Mouse (Mus musculus) hindbrain, embryonic 10.5 days (tissue): ENCODE results near the gene Klri2. TPM values are rescaled to one million over a fixed set of nuclear protein-coding genes. Genes with fewer than 3 reads are reported as not detected.
"Not testable (repeated sequence)": the region's sequence is repeated elsewhere in the genome, so short reads cannot be mapped to it uniquely, and the experiment has no call there.

Experiments used
- DNase-seq: peaks from one replicate; pipeline ENCODE4 v3.0.0-alpha.2; 2017; ENCODE audit warnings: low spot score
- H3K27ac ChIP-seq: fragments of 300-500 bp; sonication (generic); 2 replicates; pipeline ENCODE4 v1.5.1; 2016; ENCODE audit warnings: mild to moderate bottlenecking, moderate library complexity
- H3K27me3 ChIP-seq: fragments of 300-500 bp; sonication (generic); 2 replicates; pipeline ENCODE4 v1.6.1; 2016; ENCODE audit warnings: mild to moderate bottlenecking; ENCODE audit not compliant: poor library complexity, insufficient read depth, severe bottlenecking
- H3K36me3 ChIP-seq: fragments of 300-500 bp; sonication (generic); 2 replicates; pipeline ENCODE4 v1.6.1; 2016; ENCODE audit warnings: mild to moderate bottlenecking, moderate library complexity
- H3K4me1 ChIP-seq: fragments of 300-500 bp; sonication (generic); replicated peaks from 2 replicates; pipeline ENCODE4 v1.6.1; 2016; ENCODE audit warnings: mild to moderate bottlenecking
- H3K4me3 ChIP-seq: fragments of 300-500 bp; sonication (generic); 2 replicates; pipeline ENCODE4 v1.5.1; 2016; ENCODE audit warnings: mild to moderate bottlenecking, moderate library complexity
- H3K9me3 ChIP-seq: fragments of 300-500 bp; sonication (generic); 2 replicates; pipeline ENCODE4 v1.6.1; 2016; ENCODE audit warnings: mild to moderate bottlenecking, moderate library complexity
- WGBS: fragments of 180-500 bp; shearing (Covaris S2); methylation state at CpG from one replicate; pipeline ENCODE4 v1.1.7; 2016; 5-methylcytosine and 5-hydroxymethylcytosine counted together
- polyA plus RNA-seq: library from polyadenylated mRNA; unstranded; fragments of >200 nt; fragmentation: Nextera tagmentation; extraction: Ambion mirVana; gene quantifications from 2 replicates; pipeline ENCODE4 v1.2.1, GENCODE M21; 2016

Gene Klri2
- polyA plus RNA-seq, result not detected in 2 replicates

DNA sequence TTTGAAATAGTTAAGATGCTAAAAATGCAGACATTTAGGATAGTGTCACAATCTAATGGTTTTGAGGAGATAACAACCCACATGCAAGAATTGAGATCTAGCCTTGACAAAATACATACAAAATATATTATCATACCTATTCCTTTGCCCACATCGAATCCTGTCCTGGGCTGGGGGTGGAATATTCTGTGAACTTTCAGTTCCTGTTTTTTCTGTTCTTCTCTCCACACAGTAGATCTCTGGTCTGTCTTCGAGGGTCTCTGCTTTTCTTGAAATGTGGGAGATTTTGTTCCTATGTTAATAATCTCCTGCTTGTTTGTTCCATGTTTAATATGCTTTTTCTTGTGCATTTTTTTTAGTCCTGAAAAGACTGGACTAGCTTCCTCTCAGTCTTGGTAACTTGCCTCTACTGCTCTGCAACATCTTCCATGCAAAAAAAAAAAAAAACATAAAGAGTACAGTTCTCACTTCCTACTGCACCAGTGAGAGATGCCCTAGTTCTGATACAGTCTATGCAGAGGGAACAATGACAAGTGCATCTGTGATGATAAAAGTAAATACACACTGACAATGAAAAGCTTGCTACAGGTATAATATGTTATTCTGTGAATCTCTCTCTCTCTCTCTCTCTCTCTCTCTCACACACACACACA lies at the start of gene Klri2:
Klri2 (minus strand) TSS at position 416 of the 653 bp plus-strand sequence.
- Histone ChIP-seq H3K4me1 (no peaks in the 10 kb centered on the region), H3K4me3 (no peak within 1 kb of the TSS), H3K36me3 (no peaks in the 10 kb centered on the region), H3K9me3 (no peaks in the 10 kb centered on the region), H3K27ac (no peak within 1 kb of the TSS), H3K27me3 (no peaks in the 10 kb centered on the region)
- 86% methylated on average over 2 of the region's 2 CpGs for WGBS
- no peak for DNase-seq

DNA sequence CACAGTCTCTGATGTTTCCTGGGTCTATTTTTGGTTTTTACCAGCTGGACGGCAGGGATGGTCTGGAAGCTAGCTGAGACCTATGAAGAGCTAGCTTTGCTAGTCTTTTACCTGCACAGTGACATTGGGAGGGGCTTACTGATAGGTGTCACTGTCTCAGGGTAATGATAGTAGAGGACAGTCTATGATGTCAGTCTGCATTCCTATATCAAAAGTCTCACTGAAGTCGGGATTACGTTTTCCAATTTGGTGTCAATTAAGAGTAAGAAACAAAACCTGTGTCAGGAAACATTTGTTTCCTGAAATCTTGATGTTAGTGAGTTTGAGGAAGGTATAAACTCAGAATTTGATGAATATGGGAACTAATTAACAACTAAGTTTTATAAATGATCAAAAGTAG lies 43.9 kb upstream of the Klri2 start, which contains the start of gene Gm156:
Gm156 (minus strand) TSS at position 101 of the 400 bp plus-strand sequence.
- not testable (repeated sequence) for H3K27me3 ChIP-seq, H3K4me1 ChIP-seq, H3K4me3 ChIP-seq, H3K36me3 ChIP-seq, DNase-seq, H3K27ac ChIP-seq, H3K9me3 ChIP-seq
- WGBS, result 94% methylated on average over 3 of the region's 3 CpGs

- Histone ChIP-seq H3K4me1 (no peaks in the 10 kb centered on the region), H3K27me3 (no peaks in the 10 kb centered on the region), H3K9me3 (peaks cover 12% of the 10 kb centered on the region; the same call in 1 of the 2 replicates), H3K27ac (no peak overlapping the region), H3K36me3 (no peaks in the 10 kb centered on the region), H3K4me3 (no peak overlapping the region)
- DNase-seq, result no peak
- WGBS, result 85% methylated on average over 3 of the region's 3 CpGs
Measured at GRCm38 (mm10) chr6:129747654-129748032, 7.4 kb upstream of the Klri2 start.

DNA sequence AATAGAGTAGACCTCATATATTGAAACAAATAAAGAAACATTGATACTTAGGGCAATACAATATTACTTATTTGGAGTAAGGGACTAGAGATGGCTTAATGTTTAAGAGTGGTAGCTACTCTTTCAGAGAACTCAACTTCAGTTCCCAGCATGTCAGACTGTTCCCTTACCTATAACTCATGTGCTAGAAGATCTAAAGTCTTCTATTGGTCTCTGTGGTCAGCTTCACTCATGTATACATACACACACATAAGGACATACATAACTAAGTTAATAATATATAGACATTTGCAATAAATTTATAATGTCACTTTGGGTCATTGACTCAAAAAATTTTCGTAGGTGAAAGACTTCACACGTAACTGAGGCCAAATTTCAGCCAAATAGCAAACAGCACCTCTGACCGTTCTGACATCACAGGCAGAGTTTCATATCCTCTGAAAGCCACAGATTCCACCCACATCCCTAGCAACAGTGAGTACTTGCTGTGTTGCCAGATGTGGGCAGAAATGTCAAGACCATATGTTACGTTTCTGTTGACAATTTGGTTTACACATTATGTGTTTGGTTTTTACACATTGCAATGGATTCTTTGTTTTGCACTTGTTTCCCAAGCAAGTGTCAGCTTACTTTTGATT lies 6.9 kb upstream of the Klri2 start:
- H3K4me3 ChIP-seq, result no peak overlapping the region
- H3K27me3 ChIP-seq, result no peaks in the 10 kb centered on the region
- H3K4me1 ChIP-seq, result no peaks in the 10 kb centered on the region
- no peaks in the 10 kb centered on the region for H3K36me3 ChIP-seq
- DNase-seq, result no peak
- H3K9me3 ChIP-seq, result peaks cover 12% of the 10 kb centered on the region; the same call in 1 of the 2 replicates
- WGBS, result 81% methylated on average over 4 of the region's 4 CpGs
- no peak overlapping the region for H3K27ac ChIP-seq

DNA sequence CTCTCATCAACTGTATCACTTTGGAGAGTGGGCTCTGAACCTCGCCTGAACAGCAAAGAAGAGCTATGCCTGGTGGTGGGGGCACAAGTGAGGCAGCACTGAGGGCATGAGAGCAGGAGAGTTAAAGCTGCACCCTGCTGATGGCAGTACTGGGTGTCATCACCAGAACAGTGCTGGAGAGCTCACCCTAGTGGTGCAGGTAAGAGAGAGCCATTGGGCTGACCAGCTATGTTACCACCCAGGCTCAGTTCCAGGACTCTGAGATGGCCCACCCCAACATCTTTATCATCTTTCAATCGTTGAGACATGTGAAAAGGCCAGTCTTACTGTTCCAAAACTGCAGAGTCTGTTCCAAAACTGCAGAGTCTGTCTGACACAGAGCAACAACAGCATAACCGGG lies 5.9 kb upstream of the Klri2 start:
- no peak overlapping the region for H3K4me3 ChIP-seq
- H3K9me3 ChIP-seq, result peaks cover 12% of the 10 kb centered on the region; the same call in 1 of the 2 replicates
- DNase-seq, result no peak
- H3K27me3 ChIP-seq, result no peaks in the 10 kb centered on the region
- 67% methylated on average over 3 of the region's 3 CpGs for WGBS
- H3K36me3 ChIP-seq, result no peaks in the 10 kb centered on the region
- no peaks in the 10 kb centered on the region for H3K4me1 ChIP-seq
- no peak overlapping the region for H3K27ac ChIP-seq

DNA sequence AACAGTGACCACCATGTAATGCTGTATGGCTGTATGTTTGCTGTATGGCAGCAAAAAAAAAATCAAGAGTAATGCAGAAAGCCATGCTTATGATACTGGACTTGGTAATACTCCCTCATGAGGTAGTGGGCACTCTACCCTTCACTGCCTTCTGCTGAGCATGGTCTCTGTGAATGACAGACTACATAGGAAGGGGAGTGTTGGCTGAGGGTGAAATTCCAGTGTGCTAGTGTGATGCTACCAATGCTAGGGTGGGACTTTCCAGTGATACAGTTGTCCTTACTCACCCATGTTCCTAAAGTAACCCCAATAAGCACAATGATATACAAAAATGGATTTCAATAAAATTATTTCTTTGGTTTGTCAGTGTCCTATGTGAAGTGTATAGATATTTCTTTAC lies 3.9 kb downstream of the Klri2 start:
- no peak overlapping the region for H3K27ac ChIP-seq
- no peaks in the 10 kb centered on the region for H3K9me3 ChIP-seq
- DNase-seq, result no peak
- no peaks in the 10 kb centered on the region for H3K4me1 ChIP-seq
- H3K36me3 ChIP-seq, result no peaks in the 10 kb centered on the region
- no peak overlapping the region for H3K4me3 ChIP-seq
- H3K27me3 ChIP-seq, result no peaks in the 10 kb centered on the region

DNA sequence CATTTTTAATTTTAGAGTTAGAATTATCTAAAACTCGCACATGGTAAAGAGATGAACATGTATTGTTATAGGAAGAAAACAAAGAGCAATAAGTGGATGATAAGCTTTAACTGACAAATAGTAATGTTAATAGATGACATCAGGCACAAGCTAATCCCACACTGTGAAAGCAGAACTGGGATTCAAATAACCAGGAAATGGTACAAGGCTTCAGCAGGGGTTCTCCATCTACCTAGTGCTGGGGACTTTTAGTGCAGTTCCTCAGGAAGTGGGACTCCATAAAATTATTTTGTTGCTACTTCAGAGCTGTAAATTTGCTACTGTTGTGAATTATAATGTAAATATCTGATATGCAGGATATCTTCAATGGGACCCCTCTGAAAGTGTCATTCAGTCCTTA lies 13.0 kb downstream of the Klri2 start:
- no peaks in the 10 kb centered on the region for H3K9me3 ChIP-seq
- H3K27me3 ChIP-seq, result no peaks in the 10 kb centered on the region
- DNase-seq, result no peak
- no peaks in the 10 kb centered on the region for H3K36me3 ChIP-seq
- H3K27ac ChIP-seq, result no peak overlapping the region
- H3K4me3 ChIP-seq, result no peak overlapping the region
- no peaks in the 10 kb centered on the region for H3K4me1 ChIP-seq
- WGBS, result 87% methylated on average over 1 of the region's 1 CpGs

DNA sequence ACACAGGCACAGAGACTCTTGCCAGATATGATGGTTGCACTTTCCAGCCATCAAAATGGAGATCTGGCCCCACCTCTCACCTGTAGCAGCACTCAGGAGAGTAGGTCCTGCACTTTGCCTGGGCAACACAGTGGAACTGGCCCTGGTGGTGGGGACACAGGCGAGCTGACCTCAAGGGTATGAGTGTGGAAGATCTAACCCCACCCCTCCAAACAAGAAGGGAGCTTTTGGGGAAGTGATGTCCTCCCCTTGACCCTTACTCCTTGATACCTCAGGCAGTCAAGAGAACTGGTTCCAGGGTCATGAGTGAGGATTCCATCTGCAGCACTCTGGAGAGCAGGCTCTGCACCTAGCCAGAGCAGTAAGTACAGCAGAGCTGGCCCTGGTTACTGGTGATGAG lies 18.9 kb downstream of the Klri2 start:
- Histone ChIP-seq H3K36me3 (no peaks in the 10 kb centered on the region), H3K27ac (no peak overlapping the region), H3K4me3 (no peak overlapping the region), H3K9me3 (0 out of 2 replicates have a peak, but pooled peaks cover 5% of the 10 kb centered on the region), H3K4me1 (no peaks in the 10 kb centered on the region), H3K27me3 (no peaks in the 10 kb centered on the region)
- 55% methylated on average over 1 of the region's 1 CpGs for WGBS
- no peak for DNase-seq

DNA sequence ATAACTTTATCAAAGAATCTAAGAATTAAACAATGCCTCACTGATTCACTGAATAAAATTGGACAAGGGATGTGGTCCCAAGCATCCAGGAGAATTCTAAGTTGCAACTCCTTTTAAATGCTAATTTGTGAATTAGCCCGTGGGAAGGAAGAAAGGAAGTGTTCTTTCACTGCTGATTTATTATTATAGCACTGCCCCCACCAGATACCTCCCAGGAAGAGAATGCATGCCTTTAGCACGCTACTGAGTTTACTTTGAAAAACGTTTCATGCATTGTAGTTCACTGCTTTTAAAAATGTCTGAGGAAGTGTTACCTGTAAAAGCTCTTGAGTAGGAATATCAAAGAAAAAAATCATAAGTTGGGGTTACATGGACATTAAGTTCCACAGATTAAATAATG lies 19.8 kb downstream of the Klri2 start:
- H3K27ac ChIP-seq, result no peak overlapping the region
- H3K36me3 ChIP-seq, result no peaks in the 10 kb centered on the region
- 0 out of 2 replicates have a peak, but pooled peaks cover 5% of the 10 kb centered on the region for H3K9me3 ChIP-seq
- H3K27me3 ChIP-seq, result no peaks in the 10 kb centered on the region
- 30% methylated on average over 3 of the region's 3 CpGs for WGBS
- no peak overlapping the region for H3K4me3 ChIP-seq
- no peaks in the 10 kb centered on the region for H3K4me1 ChIP-seq
- DNase-seq, result no peak

GRCm38 (mm10) chr6:129717032-129717431 lies 23.3 kb downstream of the Klri2 start, which contains the start of gene Klri1:
Klri1 (minus strand) TSS chr6:129717132.
- Histone ChIP-seq H3K36me3 (no peaks in the 10 kb centered on the region), H3K27ac (no peak within 1 kb of the TSS), H3K27me3 (no peaks in the 10 kb centered on the region), H3K4me3 (no peak within 1 kb of the TSS), H3K9me3 (0 out of 2 replicates have a peak, but pooled peaks cover 5% of the 10 kb centered on the region), H3K4me1 (no peaks in the 10 kb centered on the region)
- WGBS, result 93% methylated on average over 4 of the region's 4 CpGs
- DNase-seq, result no peak

DNA sequence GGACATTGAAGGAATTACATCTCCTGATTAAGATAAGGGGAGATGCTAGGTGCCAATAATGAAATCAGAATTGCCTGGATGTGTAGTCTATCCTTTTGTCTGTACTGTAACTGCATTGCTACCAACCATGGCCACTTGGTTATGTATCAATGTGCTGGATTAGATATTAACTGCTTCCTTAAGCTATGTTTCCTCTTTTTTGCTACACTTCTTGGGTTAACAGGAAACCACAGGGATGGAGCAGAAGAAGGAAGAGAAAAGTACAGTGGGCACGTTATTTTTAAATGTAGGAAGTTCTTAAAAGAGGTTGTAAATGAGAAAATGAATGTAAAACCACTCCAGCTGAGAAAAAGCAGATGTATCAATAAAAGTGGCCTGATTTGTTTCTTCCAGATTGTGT lies 26.7 kb downstream of the Klri2 start:
- Histone ChIP-seq H3K36me3 (no peaks in the 10 kb centered on the region), H3K4me1 (no peaks in the 10 kb centered on the region), H3K9me3 (no peaks in the 10 kb centered on the region), H3K27me3 (no peaks in the 10 kb centered on the region), H3K27ac (no peak overlapping the region), H3K4me3 (no peak overlapping the region)
- no peak for DNase-seq
- 51% methylated on average over 1 of the region's 1 CpGs for WGBS

- not testable (repeated sequence) for H3K4me1 ChIP-seq, DNase-seq, H3K9me3 ChIP-seq, H3K36me3 ChIP-seq, H3K4me3 ChIP-seq, H3K27me3 ChIP-seq, H3K27ac ChIP-seq
- 81% methylated on average over 10 of the region's 10 CpGs for WGBS
Measured at GRCm38 (mm10) chr6:129691436-129691835, 48.8 kb downstream of the Klri2 start.

DNA sequence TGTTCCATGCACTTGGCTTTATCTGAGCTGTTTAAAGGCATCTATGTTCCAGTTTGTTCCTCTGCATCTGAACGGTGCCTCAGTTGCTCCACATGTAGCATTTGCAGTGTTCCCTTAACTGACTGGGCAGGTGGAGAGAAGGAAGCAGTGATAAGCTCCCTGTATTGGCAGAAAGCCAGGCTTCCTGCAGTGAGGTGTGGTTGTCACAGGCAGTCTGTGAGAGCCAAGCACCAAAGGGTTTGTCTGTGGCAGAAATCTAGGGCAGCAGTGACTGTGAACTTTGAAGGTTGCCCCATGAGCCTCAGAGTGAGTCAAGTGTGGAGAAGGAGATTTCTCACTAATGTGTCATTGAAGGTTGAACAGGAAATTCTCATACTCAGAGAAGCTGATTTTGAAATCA lies 59.9 kb downstream of the Klri2 start:
- H3K4me1 ChIP-seq, result no peaks in the 10 kb centered on the region
- H3K27me3 ChIP-seq, result no peaks in the 10 kb centered on the region
- 78% methylated on average over 1 of the region's 1 CpGs for WGBS
- H3K27ac ChIP-seq, result no peak overlapping the region
- H3K9me3 ChIP-seq, result no peaks in the 10 kb centered on the region
- no peak overlapping the region for H3K4me3 ChIP-seq
- no peak for DNase-seq
- no peaks in the 10 kb centered on the region for H3K36me3 ChIP-seq
